Mouse (Mus musculus) retina, postnatal 1 day (tissue): Measurements from ENCODE around the gene Cyp2b23.
"Not testable (repeated sequence)": the region's sequence is repeated elsewhere in the genome, so short reads cannot be mapped to it uniquely, and the experiment has no call there.

ENCODE experiments used
- DNase-seq: peaks from one replicate; pipeline ENCODE4 v3.0.0-alpha.2; 2012

Gene Cyp2b23

GRCm38 (mm10) chr7:26686337-26686736 is at the start of gene Cyp2b23:
Gene Cyp2b23 (minus strand): TSS chr7:26686437.
- DNase-seq, result no peak

- DNase-seq, result no peak
Observed at GRCm38 (mm10) chr7:26711061-26711460, 24.8 kb upstream of the Cyp2b23 start.

- DNase-seq, result no peak
Observed at GRCm38 (mm10) chr7:26707061-26707460, 20.8 kb upstream of the Cyp2b23 start.

GRCm38 (mm10) chr7:26706191-26706590 is 20.0 kb upstream of the Cyp2b23 start:
- not testable (repeated sequence) for DNase-seq

GRCm38 (mm10) chr7:26700151-26700550 is 13.9 kb upstream of the Cyp2b23 start:
- no peak for DNase-seq

- DNase-seq, result no peak
Observed at GRCm38 (mm10) chr7:26685713-26686112, 524 bp downstream of the Cyp2b23 start.

- DNase-seq, result not testable (repeated sequence)
Observed at GRCm38 (mm10) chr7:26667466-26667865, 18.8 kb downstream of the Cyp2b23 start.

GRCm38 (mm10) chr7:26666011-26666410 is 20.2 kb downstream of the Cyp2b23 start:
- no peak for DNase-seq

GRCm38 (mm10) chr7:26618364-26618763 is 67.9 kb downstream of the Cyp2b23 start, which contains the start of gene Vmn1r185:
Gene Vmn1r185 (minus strand): TSS chr7:26618464.
- not testable (repeated sequence) for DNase-seq
